Mouse (Mus musculus) kidney, adult 11 months (tissue): ENCODE data around the gene Tbc1d2.

ENCODE experiments used
- DNase-seq: peaks from one replicate; pipeline ENCODE4 v3.0.0; 2022

Gene Tbc1d2

DNA sequence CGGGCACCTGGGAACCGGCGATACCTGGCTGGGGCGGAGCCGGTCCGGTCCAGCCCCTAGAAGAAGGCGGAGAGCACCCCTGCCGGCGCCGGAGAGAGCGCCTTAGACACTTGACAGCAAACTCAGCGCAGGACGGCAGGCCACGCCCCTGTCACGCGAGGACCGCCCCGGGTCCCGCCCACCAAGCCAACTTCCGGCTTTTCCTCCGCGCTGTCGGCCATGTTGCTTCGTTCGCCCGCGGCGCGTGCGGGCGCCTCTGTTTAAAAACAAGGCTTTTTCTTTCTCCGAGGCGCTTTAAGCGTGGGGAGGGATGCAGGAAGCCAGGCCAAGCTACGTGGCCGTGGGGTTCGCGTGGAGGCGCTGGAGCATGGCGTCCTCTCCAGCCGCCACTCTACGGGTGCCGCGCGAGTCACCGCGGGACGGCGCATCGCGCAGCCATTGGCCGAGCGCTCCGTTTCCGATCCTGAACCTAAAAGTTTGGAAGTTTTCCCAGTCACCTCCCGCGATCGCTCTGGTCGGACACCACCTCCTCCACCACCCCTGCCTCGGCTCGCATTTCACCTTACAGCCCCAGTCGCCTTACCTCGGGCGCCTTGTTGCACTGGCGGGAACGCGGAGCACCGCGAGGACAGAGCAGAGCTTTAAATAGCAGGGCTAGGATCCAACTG, at the start of gene Tbc1d2:
Gene Tbc1d2 (minus strand): TSS at position 124 of the 668 bp plus-strand sequence.
- peak; percentile 96 for DNase-seq

GRCm38 (mm10) chr4:46696467-46696866, 46.5 kb upstream of the Tbc1d2 start:
- DNase-seq, result no peak

DNA sequence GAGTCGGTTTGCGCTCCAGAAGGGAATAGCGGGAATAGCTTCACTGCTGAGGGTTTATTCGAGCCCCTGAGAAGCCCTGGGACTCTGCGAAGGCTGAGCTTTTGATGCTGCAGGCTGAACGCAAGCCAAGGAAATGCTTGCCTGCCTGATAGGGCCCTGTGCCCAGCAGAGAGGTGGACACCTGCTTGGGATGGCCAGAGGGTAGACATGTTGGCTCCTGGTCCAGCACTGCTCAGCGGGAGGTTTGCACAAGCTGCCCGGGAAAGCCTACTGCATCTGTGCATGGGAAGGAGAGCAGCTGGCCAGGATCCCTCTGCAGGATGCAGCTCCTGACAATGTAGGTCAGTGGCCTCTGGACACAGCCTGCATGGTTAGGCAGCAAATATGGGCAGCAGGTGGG, 40.6 kb upstream of the Tbc1d2 start:
- no peak for DNase-seq

DNA sequence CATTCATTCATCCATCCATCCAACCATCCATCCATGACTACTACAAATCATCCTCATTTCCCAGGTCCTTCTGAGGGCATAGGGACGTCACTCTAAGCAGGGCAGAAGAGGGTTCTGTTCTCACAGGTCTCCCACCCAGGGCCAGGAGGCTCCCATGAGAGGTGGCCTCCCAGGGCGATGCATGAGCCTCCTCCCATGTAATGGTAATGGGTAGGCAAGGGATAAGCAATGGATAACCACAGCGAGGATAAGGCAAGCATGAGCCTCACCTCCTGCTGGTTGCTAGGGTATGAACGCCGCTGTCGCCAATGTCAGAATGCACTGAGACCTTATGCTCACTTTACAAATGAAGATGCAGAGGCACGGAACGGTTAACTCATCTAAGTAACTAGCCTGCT, 40.0 kb upstream of the Tbc1d2 start:
- DNase-seq, result no peak

DNA sequence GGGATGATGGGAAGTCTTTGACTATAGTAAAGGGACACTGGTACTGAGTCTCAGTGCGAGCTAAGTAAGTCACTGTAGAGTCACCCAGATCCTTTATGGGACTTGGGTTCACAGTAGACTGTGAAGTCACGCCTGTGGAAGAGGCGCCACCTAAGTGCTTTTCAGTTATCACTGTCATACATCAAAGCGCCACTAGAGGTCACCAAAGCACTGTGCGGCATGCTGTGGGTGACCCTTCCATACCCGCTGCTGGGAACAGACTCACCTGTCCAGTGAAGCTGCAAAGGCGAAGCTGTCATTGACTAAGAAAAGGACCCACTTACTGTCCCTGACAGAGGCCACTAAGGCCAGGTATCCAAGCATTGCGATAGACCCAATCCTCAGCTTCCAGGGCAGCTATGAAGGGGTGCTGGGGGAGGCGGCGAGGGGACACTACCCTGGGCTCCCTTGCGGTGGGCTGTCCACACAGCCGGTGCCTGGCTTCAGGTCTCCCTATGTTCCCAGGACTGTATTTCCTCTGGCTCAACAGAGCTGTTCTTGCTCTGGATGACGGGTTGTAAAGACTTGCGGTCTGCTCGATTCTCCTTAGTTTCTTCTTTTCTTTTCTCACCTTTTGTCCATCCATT, 39.5 kb upstream of the Tbc1d2 start:
- peak; percentile 38 for DNase-seq

- no peak for DNase-seq
Measured at GRCm38 (mm10) chr4:46688213-46688832, 38.3 kb upstream of the Tbc1d2 start.

DNA sequence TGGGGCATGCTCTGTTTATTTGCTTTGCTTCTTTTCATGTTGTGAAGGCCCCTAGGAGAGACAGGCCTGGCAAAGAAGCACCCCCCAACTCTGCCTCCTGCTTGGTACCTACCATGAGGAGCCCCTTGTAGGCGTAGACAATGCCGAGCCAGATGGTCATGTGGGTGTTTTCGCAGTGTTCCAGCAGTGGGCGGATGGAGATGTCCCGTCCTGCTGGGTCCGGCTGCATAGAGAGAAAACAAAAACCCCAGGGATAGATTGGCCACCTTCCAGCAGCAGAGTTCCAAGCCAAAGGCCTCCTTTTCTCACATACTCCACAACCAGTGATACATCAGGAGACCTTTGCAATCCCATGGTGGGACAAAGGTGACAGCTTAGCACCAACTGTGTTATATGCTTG, 34.2 kb upstream of the Tbc1d2 start:
- DNase-seq, result no peak

GRCm38 (mm10) chr4:46676646-46677045, 26.6 kb upstream of the Tbc1d2 start:
- no peak for DNase-seq

GRCm38 (mm10) chr4:46675992-46676391, 26.0 kb upstream of the Tbc1d2 start:
- DNase-seq, result no peak

DNA sequence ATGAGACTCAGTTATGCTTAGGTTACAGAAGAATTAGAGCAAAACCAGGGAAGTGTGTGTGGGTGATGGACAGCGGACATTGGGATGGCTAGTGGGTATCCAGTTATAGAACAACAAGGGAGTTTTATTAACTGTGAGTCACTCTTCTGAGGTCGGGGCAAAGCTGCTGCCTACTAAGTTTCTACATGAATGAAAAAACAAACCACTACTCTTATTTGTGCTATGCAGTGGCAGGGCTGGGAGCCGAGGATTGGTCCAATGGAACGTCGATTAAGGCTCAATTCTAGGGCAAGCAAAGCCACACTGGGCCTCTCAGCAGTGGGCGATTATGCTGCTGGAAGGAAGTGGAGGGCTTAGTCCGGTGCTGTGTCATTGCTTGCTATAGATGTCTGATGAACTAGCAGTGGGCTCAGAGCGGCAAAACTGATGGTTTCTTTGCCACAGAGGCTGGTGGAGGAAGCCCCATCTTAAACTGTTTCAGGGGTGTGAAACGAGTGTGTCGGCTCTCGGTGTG, 25.3 kb upstream of the Tbc1d2 start:
- DNase-seq, result no peak

GRCm38 (mm10) chr4:46668620-46669019, 18.6 kb upstream of the Tbc1d2 start:
- DNase-seq, result no peak

GRCm38 (mm10) chr4:46666420-46666819, 16.4 kb upstream of the Tbc1d2 start:
- no peak for DNase-seq

DNA sequence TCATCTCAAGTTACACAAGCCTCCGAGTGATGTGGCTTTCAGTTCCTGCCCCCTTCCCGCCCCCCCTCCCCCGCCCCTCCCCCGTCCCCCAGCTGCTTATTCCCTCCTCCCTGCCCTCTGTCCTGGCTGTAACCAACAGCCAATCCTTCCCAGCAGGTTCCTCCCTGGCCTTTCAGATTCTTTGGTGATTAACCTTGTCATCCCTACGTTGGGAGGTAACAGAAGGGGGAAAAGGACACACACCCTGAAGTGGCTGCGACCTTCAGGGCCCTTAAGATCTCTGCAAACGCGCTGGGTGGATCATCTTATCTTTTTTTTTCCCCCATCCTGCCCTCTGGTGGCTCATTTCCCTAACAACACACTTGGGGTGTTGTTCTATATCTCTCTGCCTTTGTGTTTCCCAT, 15.4 kb upstream of the Tbc1d2 start:
- no peak for DNase-seq

- no peak for DNase-seq
Measured at GRCm38 (mm10) chr4:46664123-46665009, 14.4 kb upstream of the Tbc1d2 start.

GRCm38 (mm10) chr4:46661433-46661832, 11.4 kb upstream of the Tbc1d2 start:
- no peak for DNase-seq

DNA sequence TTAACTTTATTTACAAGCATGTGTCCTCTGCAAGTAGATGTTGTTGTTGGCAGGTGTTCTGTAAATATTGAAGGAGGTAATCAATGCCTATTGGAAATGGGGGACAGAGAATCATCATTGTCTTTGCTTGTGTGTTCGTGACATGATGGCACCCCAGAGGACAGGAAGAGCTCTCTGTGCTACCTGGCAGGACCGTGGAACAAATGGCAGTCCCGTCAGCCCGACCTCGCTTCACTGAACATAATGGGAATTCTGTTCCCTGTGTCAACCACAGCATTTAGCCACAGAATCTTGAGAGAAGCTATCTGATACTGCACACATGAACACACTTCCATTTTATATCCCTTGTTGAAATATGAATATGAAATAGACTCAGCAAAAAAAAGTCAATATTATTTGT, 8.9 kb upstream of the Tbc1d2 start:
- no peak for DNase-seq

DNA sequence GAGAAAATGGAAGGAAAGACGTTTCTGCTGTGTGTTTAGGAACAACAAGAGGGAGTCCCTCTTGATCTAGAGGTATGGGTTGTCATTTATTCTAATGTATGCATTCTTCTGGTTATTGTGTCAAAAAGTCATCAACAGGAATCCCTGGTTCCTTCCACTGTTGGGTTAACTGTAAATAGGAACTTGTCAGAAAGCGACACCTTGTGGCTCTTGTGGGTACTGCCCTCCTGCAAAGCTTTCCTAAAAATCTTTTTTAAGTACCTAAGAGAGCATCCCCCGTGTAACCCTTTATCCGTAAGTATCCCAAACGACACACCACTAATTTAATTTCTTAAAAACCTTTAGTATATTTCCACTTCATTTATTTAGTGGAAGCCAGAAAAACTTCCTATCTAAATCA, 7.1 kb upstream of the Tbc1d2 start:
- peak; percentile 31 for DNase-seq

DNA sequence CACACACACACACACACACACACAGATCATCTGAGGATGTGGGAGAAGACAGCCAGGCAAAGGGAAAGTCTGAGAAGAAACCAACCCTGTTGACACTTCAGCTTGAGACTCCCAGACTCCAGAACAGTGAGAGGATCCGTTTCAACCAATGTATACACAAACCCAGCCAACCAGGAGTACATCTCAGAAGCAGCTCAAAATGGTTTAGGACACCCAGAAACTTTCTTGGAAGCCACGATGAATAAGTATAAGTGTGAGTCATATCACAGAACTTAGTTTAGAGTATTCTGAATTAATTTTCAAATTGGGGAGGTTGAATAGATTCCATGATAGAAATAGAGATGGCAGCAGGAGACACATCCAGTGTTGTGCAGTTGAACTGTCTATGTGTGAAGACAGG, 5.9 kb upstream of the Tbc1d2 start:
- DNase-seq, result no peak

- DNase-seq, result no peak
Measured at GRCm38 (mm10) chr4:46655298-46655697, 5.3 kb upstream of the Tbc1d2 start.

DNA sequence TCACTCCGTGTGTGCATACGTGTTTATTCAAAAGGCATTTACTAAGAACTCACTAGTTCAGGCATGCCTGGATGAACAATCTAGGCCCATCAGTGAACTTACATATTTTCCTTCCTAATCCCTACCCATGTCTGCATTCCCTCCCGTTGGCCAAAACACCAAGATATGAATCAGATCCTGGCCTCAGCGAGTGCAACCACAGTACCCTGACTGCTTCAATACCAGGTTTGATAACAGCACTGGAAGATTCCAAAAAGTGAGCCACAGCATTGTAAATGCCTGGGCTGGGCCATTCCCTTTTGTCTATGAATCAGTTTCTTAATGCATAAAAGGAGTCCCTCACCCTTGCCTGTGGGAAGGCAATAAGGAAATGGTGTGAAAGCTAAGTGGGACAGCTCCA, 848 bp downstream of the Tbc1d2 start:
- DNase-seq, result no peak

GRCm38 (mm10) chr4:46643676-46644112, 6.3 kb downstream of the Tbc1d2 start:
- no peak for DNase-seq

DNA sequence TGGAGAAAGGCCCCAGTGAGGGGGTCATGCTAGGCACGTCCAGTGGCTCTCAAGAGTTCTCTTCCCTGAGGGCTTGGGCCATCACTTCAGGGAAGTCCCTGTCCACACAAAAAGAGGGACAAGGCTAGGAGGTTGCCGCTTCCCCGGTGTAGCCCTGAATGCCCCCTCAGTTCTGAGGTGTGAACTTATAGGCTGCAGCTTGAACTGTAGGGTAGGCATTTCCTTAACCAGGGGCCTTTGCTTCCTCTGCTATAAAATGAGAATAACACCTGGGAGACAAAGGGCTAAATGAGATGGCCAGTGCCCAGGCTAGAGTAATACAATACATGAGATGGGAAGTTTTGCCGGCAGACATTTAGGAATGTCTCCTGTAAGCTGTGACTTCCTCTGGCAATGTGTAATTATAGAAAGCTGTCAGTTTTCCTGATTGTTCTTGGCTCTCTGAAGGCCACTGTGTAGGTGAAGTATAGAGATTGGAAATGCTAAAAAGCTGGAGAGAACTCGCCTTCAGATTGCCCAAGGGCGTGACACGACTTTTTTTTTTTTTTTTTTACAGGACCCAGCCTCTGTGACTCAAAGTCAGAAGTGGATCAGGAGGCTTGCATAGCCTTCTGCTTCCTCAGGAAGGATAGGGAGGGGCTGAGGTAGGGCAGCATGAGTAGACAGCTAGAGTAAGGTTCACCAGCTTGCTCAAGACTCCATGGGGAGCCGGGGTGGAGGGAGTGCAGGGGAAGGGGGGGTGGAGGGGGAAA, 6.9 kb downstream of the Tbc1d2 start:
- DNase-seq, result peak; percentile 44
